Mouse (Mus musculus): ENCODE measurements at regions not wholly inside any gene's neighbourhood (a gene's known extent, or its start where the extent isn't known, plus 50 kb on each side); places are given as distances from the start of the nearest gene placed in this dataset.
A peak's percentile ranks its signal among the peaks of the same experiment; 100 is the strongest.

GRCm38 (mm10) chr4:51748404-51749064 lies 532.1 kb downstream of the Cylc2 start:
- Histone ChIP-seq H3K9me3 (no peaks in the 10 kb centered on the region; the same call in 1 of the 2 replicates), H3K27me3 (ENCODE audit: poor library complexity, severe bottlenecking) (no peaks in the 10 kb centered on the region), H3K4me1 (0 out of 2 replicates have a peak, but pooled peaks cover 4% of the 10 kb centered on the region), H3K36me3 (replicated peaks) (no peaks in the 10 kb centered on the region), H3K4me3 (no peak overlapping the region), H3K27ac (no peak overlapping the region)
- 40% methylated on average over 2 of the region's 2 CpGs for WGBS
- no peak for DNase-seq (ENCODE audit: extremely low spot score, low spot score)

GRCm38 (mm10) chr4:51749153-51749552 lies 532.7 kb downstream of the Cylc2 start:
- peak; percentile 15 for DNase-seq (ENCODE audit: extremely low spot score, low spot score)
- WGBS, result 48% methylated on average over 3 of the region's 3 CpGs
- no peaks in the 10 kb centered on the region for H3K27me3 ChIP-seq (ENCODE audit: poor library complexity, severe bottlenecking)

More at GRCm38 (mm10) chr4:51749153-51749552, 532.7 kb downstream of the Cylc2 start:
- H3K27ac ChIP-seq, result no peak overlapping the region
- H3K9me3 ChIP-seq, result no peaks in the 10 kb centered on the region; the same call in 1 of the 2 replicates
- no peak overlapping the region for H3K4me3 ChIP-seq
- 0 out of 2 replicates have a peak, but pooled peaks cover 4% of the 10 kb centered on the region for H3K4me1 ChIP-seq
- no peaks in the 10 kb centered on the region for H3K36me3 ChIP-seq (replicated peaks)
